ENCODE assay signal across 8 mouse cellular contexts in genomic region chr2:84715562-84716361, GRCm38 (mm10). TPM values are rescaled to one million over a fixed set of nuclear protein-coding genes. Genes with fewer than 3 reads are reported as not detected.
A peak's percentile ranks its signal among the peaks of the same experiment; 100 is the strongest.
DNase-seq lines count a peak whose midpoint lies in the region; ATAC-seq and TF ChIP-seq lines count a peak whose summit lies in the region.

No protein-coding gene starts in this region.

- H3K4me3 ChIP-seq in embryonic facial prominence, embryonic 15.5 days (replicated peaks) = peak overlapping the region; percentile 98
- peak overlapping the region; percentile 90 for H3K4me3 ChIP-seq in heart, embryonic 10.5 days
- peak overlapping the region; percentile 98 for H3K4me3 ChIP-seq in kidney, postnatal 0 days (replicated peaks; ENCODE audit: low read depth, low read length)
- peak overlapping the region; percentile 63 for H3K4me3 ChIP-seq in liver, adult 2 months (ENCODE audit: insufficient read depth, low read depth, low read length)
- peak overlapping the region; percentile 75 for H3K4me3 ChIP-seq in stomach, embryonic 14.5 days (ENCODE audit: low read depth, low read length)

- H3K27me3 ChIP-seq in embryonic facial prominence, embryonic 15.5 days = no peaks in the 10 kb centered on the region
- H3K27me3 ChIP-seq in heart, embryonic 10.5 days (ENCODE audit: insufficient read depth, poor library complexity, severe bottlenecking) = no peaks in the 10 kb centered on the region
- H3K27me3 ChIP-seq in kidney, postnatal 0 days (ENCODE audit: insufficient read depth, low read length) = no peaks in the 10 kb centered on the region
- no peaks in the 10 kb centered on the region for H3K27me3 ChIP-seq in liver, adult 2 months (ENCODE audit: control insufficient read depth, insufficient read depth, low read length)
- H3K27me3 ChIP-seq in stomach, embryonic 14.5 days (ENCODE audit: control insufficient read depth, insufficient read depth, low read length) = no peaks in the 10 kb centered on the region

- peak overlapping the region; percentile 98 for H3K27ac ChIP-seq in embryonic facial prominence, embryonic 15.5 days (replicated peaks)
- H3K27ac ChIP-seq in heart, embryonic 10.5 days = peak overlapping the region; percentile 97
- H3K27ac ChIP-seq in kidney, postnatal 0 days = peak overlapping the region; percentile 98
- peak overlapping the region; percentile 87 for H3K27ac ChIP-seq in liver, adult 2 months (replicated peaks; ENCODE audit: insufficient read depth, low read depth, low read length)
- peak overlapping the region; percentile 90 for H3K27ac ChIP-seq in stomach, embryonic 14.5 days (ENCODE audit: low read length)

- H3K9ac ChIP-seq in embryonic facial prominence, embryonic 15.5 days = peak overlapping the region; percentile 63
- peak overlapping the region; percentile 48 for H3K9ac ChIP-seq in kidney, postnatal 0 days (ENCODE audit: low read depth, low read length)
- H3K9ac ChIP-seq in liver, adult 2 months (ENCODE audit: low read depth, low read length) = peak overlapping the region; percentile 74
- H3K9ac ChIP-seq in stomach, embryonic 14.5 days (replicated peaks; ENCODE audit: low read depth, low read length) = peak overlapping the region; percentile 73

- peaks cover under 1% of the 10 kb centered on the region for H3K36me3 ChIP-seq in embryonic facial prominence, embryonic 15.5 days
- peaks cover 3% of the 10 kb centered on the region for H3K36me3 ChIP-seq in heart, embryonic 10.5 days
- 0 out of 2 replicates have a peak, but pooled peaks cover under 1% of the 10 kb centered on the region for H3K36me3 ChIP-seq in kidney, postnatal 0 days (ENCODE audit: insufficient read depth, low read length)
- peaks cover 2% of the 10 kb centered on the region for H3K36me3 ChIP-seq in liver, adult 2 months (ENCODE audit: control insufficient read depth, insufficient read depth, low read length)
- peaks cover 3% of the 10 kb centered on the region; the same call in 1 of the 2 replicates for H3K36me3 ChIP-seq in stomach, embryonic 14.5 days (ENCODE audit: control insufficient read depth, insufficient read depth, low read length)

- DNase-seq in 3T3-L1 (ENCODE audit: low read depth, low spot score) = peak; percentile 99
- DNase-seq in adrenal gland, adult 8-10 months = peak; percentile 89
- DNase-seq in heart, embryonic 10.5 days (ENCODE audit: low spot score) = peak; percentile 97
- DNase-seq in kidney, postnatal 0 days (ENCODE audit: low spot score) = peak; percentile 99
- DNase-seq in liver, adult 2 months (ENCODE audit: extremely low read depth, low read depth, low spot score) = peak; percentile 99

- under 1% methylated on average over 33 of the region's 33 CpGs for WGBS in embryonic facial prominence, embryonic 15.5 days
- under 1% methylated on average over 33 of the region's 33 CpGs for WGBS in heart, embryonic 10.5 days
- WGBS in kidney, postnatal 0 days = under 1% methylated on average over 33 of the region's 33 CpGs
- under 1% methylated on average over 33 of the region's 33 CpGs for WGBS in liver, adult 2 months
- WGBS in stomach, embryonic 14.5 days = under 1% methylated on average over 33 of the region's 33 CpGs

- peaks cover 3% of the 10 kb centered on the region; the same call in 1 of the 2 replicates for H3K79me2 ChIP-seq in liver, adult 2 months (ENCODE audit: control insufficient read depth, insufficient read depth, low read length)

- peak overlapping the region; percentile 74 for H3K4me2 ChIP-seq in embryonic facial prominence, embryonic 15.5 days (replicated peaks)
- peak overlapping the region; percentile 67 for H3K4me2 ChIP-seq in kidney, postnatal 0 days (ENCODE audit: low read length)
- H3K4me2 ChIP-seq in stomach, embryonic 14.5 days (replicated peaks; ENCODE audit: low read depth, low read length) = peak overlapping the region; percentile 86

- ATAC-seq in embryonic facial prominence, embryonic 15.5 days (ENCODE audit: insufficient number of reproducible peaks, low FRiP score, low TSS enrichment, low read depth) = peak; percentile 96
- ATAC-seq in kidney, postnatal 0 days (replicated peaks; ENCODE audit: low FRiP score, low read depth) = peak; percentile 95
- ATAC-seq in monocyte, adult 5-6 weeks (replicated peaks; ENCODE audit: insufficient number of reproducible peaks, low FRiP score, low TSS enrichment, poor library complexity, severe bottlenecking) = peak; percentile 94
- ATAC-seq in stomach, embryonic 14.5 days (ENCODE audit: insufficient number of reproducible peaks, insufficient read depth, low FRiP score, low read depth) = peak; percentile 95

- no peak for TF ChIP-seq CTCF in kidney, postnatal 0 days (IDR thresholded peaks at IDR 0.05; ENCODE audit: low read depth)
- no peak for TF ChIP-seq CTCF in liver, adult 2 months (IDR thresholded peaks at IDR 0.05; ENCODE audit: low read depth, low read length)

- H3K4me1 ChIP-seq in embryonic facial prominence, embryonic 15.5 days = peaks cover 11% of the 10 kb centered on the region; the same call in 1 of the 2 replicates
- peaks cover 15% of the 10 kb centered on the region for H3K4me1 ChIP-seq in heart, embryonic 10.5 days
- H3K4me1 ChIP-seq in kidney, postnatal 0 days (replicated peaks; ENCODE audit: insufficient read depth, low read length) = peaks cover 4% of the 10 kb centered on the region; the same call in 1 of the 2 replicates
- H3K4me1 ChIP-seq in liver, adult 2 months (ENCODE audit: control insufficient read depth, insufficient read depth, low read length) = no peaks in the 10 kb centered on the region; the same call in none of the 2 replicates
- peaks cover 11% of the 10 kb centered on the region for H3K4me1 ChIP-seq in stomach, embryonic 14.5 days (ENCODE audit: control insufficient read depth, insufficient read depth, low read length)

- TF ChIP-seq POLR2A in liver, adult 2 months (IDR thresholded peaks at IDR 0.05; ENCODE audit: extremely low read depth, insufficient read depth, low read length) = no peak

- H3K9me3 ChIP-seq in embryonic facial prominence, embryonic 15.5 days (replicated peaks) = no peaks in the 10 kb centered on the region
- no peaks in the 10 kb centered on the region for H3K9me3 ChIP-seq in heart, embryonic 10.5 days
- no peaks in the 10 kb centered on the region for H3K9me3 ChIP-seq in kidney, postnatal 0 days (replicated peaks; ENCODE audit: low read length)
- no peaks in the 10 kb centered on the region for H3K9me3 ChIP-seq in stomach, embryonic 14.5 days (ENCODE audit: control insufficient read depth, low read depth, low read length)

RNA-seq across cellular contexts. Expression of gene Zdhhc5, which starts 0.8 kb away (rescaled TPM):
- 10 to 100 TPM; 58.8 to 72.1 (median 62.7) TPM for total RNA-seq in adrenal gland, adult 8-10 months (2022)
- 28.1 and 28.9 TPM in 2 replicates for polyA plus RNA-seq in embryonic facial prominence, embryonic 15.5 days (2015; fragmentation: Nextera tagmentation; extraction: Ambion mirVana)
- polyA plus RNA-seq in heart, embryonic 10.5 days (2016; fragmentation: Nextera tagmentation; extraction: Ambion mirVana) = 33.3 and 33.4 TPM in 2 replicates
- polyA plus RNA-seq in kidney, postnatal 0 days (2015; fragmentation: Nextera tagmentation; extraction: Ambion mirVana) = 25.9 and 29.2 TPM in 2 replicates
- 21.9 and 25.8 TPM in 2 replicates for total RNA-seq in liver, adult 2 months (2014; rRNA removed)
- polyA plus RNA-seq in liver, adult 2 months (2012; rRNA removed) = 35.6 and 36.1 TPM in 2 replicates
- 22.4 to 46.2 TPM (median 25.7 TPM) in 3 replicates for total RNA-seq in monocyte, adult 5-6 weeks (2017)
- 35.9 and 36.5 TPM in 2 replicates for polyA plus RNA-seq in stomach, embryonic 14.5 days (2014; fragmentation: Nextera tagmentation; extraction: Ambion mirVana)

RNA-seq across cellular contexts. Expression of gene Clp1, which starts 11.4 kb away (rescaled TPM):
- total RNA-seq in adrenal gland, adult 8-10 months (2022) = 10 to 100 TPM; 12.6 to 15.2 (median 14.3) TPM
- polyA plus RNA-seq in embryonic facial prominence, embryonic 15.5 days (2015; fragmentation: Nextera tagmentation; extraction: Ambion mirVana) = 27.9 and 29.1 TPM in 2 replicates
- 30.0 and 42.1 TPM in 2 replicates for polyA plus RNA-seq in heart, embryonic 10.5 days (2016; fragmentation: Nextera tagmentation; extraction: Ambion mirVana)
- 24.5 and 26.0 TPM in 2 replicates for polyA plus RNA-seq in kidney, postnatal 0 days (2015; fragmentation: Nextera tagmentation; extraction: Ambion mirVana)
- total RNA-seq in liver, adult 2 months (2014; rRNA removed) = 7.9 and 10.9 TPM in 2 replicates
- 8.6 and 12.6 TPM in 2 replicates for polyA plus RNA-seq in liver, adult 2 months (2012; rRNA removed)
- total RNA-seq in monocyte, adult 5-6 weeks (2017) = 29.1 to 46.4 TPM (median 29.3 TPM) in 3 replicates
- polyA plus RNA-seq in stomach, embryonic 14.5 days (2014; fragmentation: Nextera tagmentation; extraction: Ambion mirVana) = 26.7 and 28.9 TPM in 2 replicates

RNA-seq across cellular contexts. Expression of gene Ypel4, which starts 18.1 kb away (rescaled TPM):
- 10 to 100 TPM in 2 of 4 experiments, 1 to 10 TPM in 2; 4.5 to 11.8 (median 9.7) TPM for total RNA-seq in adrenal gland, adult 8-10 months (2022)
- 6.6 and 7.9 TPM in 2 replicates for polyA plus RNA-seq in embryonic facial prominence, embryonic 15.5 days (2015; fragmentation: Nextera tagmentation; extraction: Ambion mirVana)
- polyA plus RNA-seq in heart, embryonic 10.5 days (2016; fragmentation: Nextera tagmentation; extraction: Ambion mirVana) = 6.4 and 6.8 TPM in 2 replicates
- 4.1 TPM in 2 replicates for polyA plus RNA-seq in kidney, postnatal 0 days (2015; fragmentation: Nextera tagmentation; extraction: Ambion mirVana)
- total RNA-seq in liver, adult 2 months (2014; rRNA removed) = not detected in 2 replicates
- polyA plus RNA-seq in liver, adult 2 months (2012; rRNA removed) = 0.05 TPM in 2 replicates
- total RNA-seq in monocyte, adult 5-6 weeks (2017) = not detected in 3 replicates
- 9.3 and 10.7 TPM in 2 replicates for polyA plus RNA-seq in stomach, embryonic 14.5 days (2014; fragmentation: Nextera tagmentation; extraction: Ambion mirVana)

RNA-seq across cellular contexts. Expression of gene Gm19426, which starts 27.7 kb away (rescaled TPM):
- 1 to 10 TPM; 1.7 to 4.3 (median 2.8) TPM for total RNA-seq in adrenal gland, adult 8-10 months (2022)
- polyA plus RNA-seq in embryonic facial prominence, embryonic 15.5 days (2015; fragmentation: Nextera tagmentation; extraction: Ambion mirVana) = 7.0 and 9.0 TPM in 2 replicates
- 6.9 and 7.3 TPM in 2 replicates for polyA plus RNA-seq in heart, embryonic 10.5 days (2016; fragmentation: Nextera tagmentation; extraction: Ambion mirVana)
- polyA plus RNA-seq in kidney, postnatal 0 days (2015; fragmentation: Nextera tagmentation; extraction: Ambion mirVana) = 8.7 and 9.3 TPM in 2 replicates
- 1.7 and 3.1 TPM in 2 replicates for total RNA-seq in liver, adult 2 months (2014; rRNA removed)
- 1.9 and 3.0 TPM in 2 replicates for polyA plus RNA-seq in liver, adult 2 months (2012; rRNA removed)
- not detected in 3 replicates for total RNA-seq in monocyte, adult 5-6 weeks (2017)
- 5.1 and 5.9 TPM in 2 replicates for polyA plus RNA-seq in stomach, embryonic 14.5 days (2014; fragmentation: Nextera tagmentation; extraction: Ambion mirVana)

RNA-seq across cellular contexts. Expression of gene Tmx2, which starts 36.8 kb away (rescaled TPM):
- 100 to 1,000 TPM; 161 to 203 (median 188) TPM for total RNA-seq in adrenal gland, adult 8-10 months (2022)
- polyA plus RNA-seq in embryonic facial prominence, embryonic 15.5 days (2015; fragmentation: Nextera tagmentation; extraction: Ambion mirVana) = 92.6 and 96.0 TPM in 2 replicates
- polyA plus RNA-seq in heart, embryonic 10.5 days (2016; fragmentation: Nextera tagmentation; extraction: Ambion mirVana) = 172 and 182 TPM in 2 replicates
- polyA plus RNA-seq in kidney, postnatal 0 days (2015; fragmentation: Nextera tagmentation; extraction: Ambion mirVana) = 189 and 199 TPM in 2 replicates
- 50.6 and 53.6 TPM in 2 replicates for total RNA-seq in liver, adult 2 months (2014; rRNA removed)
- polyA plus RNA-seq in liver, adult 2 months (2012; rRNA removed) = 83.5 and 92.1 TPM in 2 replicates
- total RNA-seq in monocyte, adult 5-6 weeks (2017) = 20.9 to 31.5 TPM (median 22.4 TPM) in 3 replicates
- 119 and 130 TPM in 2 replicates for polyA plus RNA-seq in stomach, embryonic 14.5 days (2014; fragmentation: Nextera tagmentation; extraction: Ambion mirVana)

Comparison
In these comparisons a context has a peak if more than half of its experiments do, and no peak if none do; other contexts are left out.
1. Peak in every context shown above with its lines: DNase-seq, ATAC-seq, H3K4me3 ChIP-seq and H3K27ac ChIP-seq.